Mouse (Mus musculus): ENCODE data around the gene Plac1.
"Not testable (repeated sequence)": the region's sequence is repeated elsewhere in the genome, so short reads cannot be mapped to it uniquely, and the experiment has no call there.

DNA sequence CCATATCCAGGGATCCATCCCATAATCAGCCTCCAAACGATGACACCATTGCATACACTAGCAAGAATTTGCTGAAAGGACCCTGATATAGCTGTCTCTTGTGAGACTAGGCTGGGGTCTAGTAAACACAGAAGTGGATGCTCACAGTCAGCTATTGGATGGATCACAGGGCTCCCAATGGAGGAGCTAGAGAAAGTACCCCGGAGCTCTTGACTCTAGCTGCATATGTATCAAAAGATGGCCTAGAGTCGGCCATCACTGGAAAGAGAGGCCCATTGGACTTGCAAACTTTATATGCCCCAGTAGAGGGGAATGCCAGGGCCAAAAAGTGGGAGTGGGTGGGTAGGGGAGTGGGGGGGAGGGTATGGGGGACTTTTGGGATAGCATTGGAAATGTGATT is 31.7 kb upstream of the Plac1 start:
- TF ChIP-seq POLR2A (IDR thresholded peaks at IDR 0.05; ENCODE audit: low read depth, low read length); CTCF (IDR thresholded peaks at IDR 0.05; ENCODE audit: extremely low read depth, insufficient read depth, insufficient read length, insufficient replicate concordance): not testable (repeated sequence)

All from spleen, adult 2 months (tissue).